Mouse (Mus musculus) spleen, adult 2 months (tissue): ENCODE data around the gene Myo9a.

ENCODE experiments used
- CTCF ChIP-seq: fragments of 200-500 bp; IDR thresholded peaks from 2 replicates; pipeline ENCODE4 v1.5.1; 2011; ENCODE audit warnings: mild to moderate bottlenecking, inconsistent platforms; ENCODE audit not compliant: insufficient read depth, insufficient read length, insufficient replicate concordance; ENCODE audit errors: extremely low read depth
- POLR2A ChIP-seq: fragments of 200-500 bp; IDR thresholded peaks from 2 replicates; pipeline ENCODE4 v1.6.1; 2011; ENCODE audit warnings: low read depth, low read length, inconsistent platforms

- TF ChIP-seq CTCF (no peak), POLR2A (no peak)
Observed at GRCm38 (mm10) chr9:59948226-59948625, 197.5 kb downstream of the Myo9a start.
